Mouse (Mus musculus) natural killer cell, adult 2 months (primary cell): ENCODE data around the gene Smpd2.

Experiments used
- DNase-seq, 2 experiments: peaks; one replicate each; pipeline ENCODE4 v3.0.0; 2022; ENCODE audit warnings: low spot score in 2 of 2

Smpd2 gene

GRCm38 (mm10) chr10:41488877-41489276, 1.3 kb downstream of the Smpd2 start:
- DNase-seq, result no peak

GRCm38 (mm10) chr10:41486506-41487170, 3.5 kb downstream of the Smpd2 start:
- DNase-seq, result no peak

GRCm38 (mm10) chr10:41485778-41486177, 4.4 kb downstream of the Smpd2 start:
- DNase-seq, result no peak

- no peak for DNase-seq
Observed at GRCm38 (mm10) chr10:41482446-41482845, 7.7 kb downstream of the Smpd2 start.

GRCm38 (mm10) chr10:41480938-41481880, 9.0 kb downstream of the Smpd2 start:
- no peak for DNase-seq

- DNase-seq, result no peak
Observed at GRCm38 (mm10) chr10:41479961-41480360, 10.2 kb downstream of the Smpd2 start.

GRCm38 (mm10) chr10:41477278-41478181, 12.6 kb downstream of the Smpd2 start:
- peak; percentile 81 to 82 for DNase-seq

- DNase-seq, result no peak
Observed at GRCm38 (mm10) chr10:41477018-41477277, 13.2 kb downstream of the Smpd2 start.

- DNase-seq, result peak; percentile 68 to 79
Observed at GRCm38 (mm10) chr10:41476171-41477017, 13.8 kb downstream of the Smpd2 start, which contains the start of gene Mical1. Gene Mical1 (plus strand): TSS chr10:41476314.

GRCm38 (mm10) chr10:41474981-41475391, 15.2 kb downstream of the Smpd2 start:
- no peak for DNase-seq

GRCm38 (mm10) chr10:41473782-41474468, 16.2 kb downstream of the Smpd2 start:
- peak; percentile 63 to 68 for DNase-seq

- peak; percentile 56 to 57 for DNase-seq
Observed at GRCm38 (mm10) chr10:41472962-41473481, 17.1 kb downstream of the Smpd2 start.

GRCm38 (mm10) chr10:41472534-41472933, 17.6 kb downstream of the Smpd2 start:
- DNase-seq, result no peak

- DNase-seq, result no peak
Observed at GRCm38 (mm10) chr10:41470693-41471092, 19.5 kb downstream of the Smpd2 start.

GRCm38 (mm10) chr10:41467325-41467724, 22.8 kb downstream of the Smpd2 start:
- DNase-seq, result no peak

GRCm38 (mm10) chr10:41464401-41464955, 25.7 kb downstream of the Smpd2 start:
- DNase-seq, result no peak

GRCm38 (mm10) chr10:41461057-41461722, 29.0 kb downstream of the Smpd2 start:
- no peak for DNase-seq

- no peak for DNase-seq
Observed at GRCm38 (mm10) chr10:41460501-41460900, 29.7 kb downstream of the Smpd2 start.

GRCm38 (mm10) chr10:41459990-41460389, 30.2 kb downstream of the Smpd2 start:
- DNase-seq, result no peak
